In genomic region chr5:121710402-121710801, GRCm38 (mm10) we compare ENCODE assay signal across 8 mouse cellular contexts. TPM values are rescaled to one million over a fixed set of nuclear protein-coding genes. Genes with fewer than 3 reads are reported as not detected.
DNase-seq lines count a peak whose midpoint lies in the region; ATAC-seq and TF ChIP-seq lines count a peak whose summit lies in the region.

No protein-coding gene starts in this region.

- no peak for ATAC-seq in hindbrain, embryonic 14.5 days (ENCODE audit: low FRiP score)
- ATAC-seq in midbrain, embryonic 13.5 days, result no peak
- no peak for ATAC-seq in cerebellum, adult (ENCODE audit: insufficient number of reproducible peaks, low FRiP score, low TSS enrichment)

- 54% methylated on average over 2 of the region's 2 CpGs for WGBS in hindbrain, embryonic 14.5 days
- WGBS in midbrain, embryonic 13.5 days, result 42% methylated on average over 2 of the region's 2 CpGs
- 89% methylated on average over 2 of the region's 2 CpGs for WGBS in thymus, adult 2 months

- TF ChIP-seq CTCF in thymus, adult 2 months (IDR thresholded peaks at IDR 0.05; ENCODE audit: borderline replicate concordance, control insufficient read depth, extremely low read depth, insufficient read depth, low read length, poor library complexity), result no peak

- DNase-seq in kidney, adult 18-20 months, result peak; percentile 34
- DNase-seq in kidney, adult 9 months, result no peak
- peak; percentile 53 for DNase-seq in ZHBTc4 (ENCODE audit: low read depth, low spot score)
- no peak for DNase-seq in hindbrain, embryonic 14.5 days (ENCODE audit: low spot score)
- no peak for DNase-seq in thymus, adult 2 months
- no peak for DNase-seq in urinary bladder, postnatal 10 days (ENCODE audit: low spot score)

- H3K27me3 ChIP-seq in hindbrain, embryonic 14.5 days (ENCODE audit: control insufficient read depth, insufficient read depth, low read length), result no peaks in the 10 kb centered on the region
- H3K27me3 ChIP-seq in midbrain, embryonic 13.5 days, result no peaks in the 10 kb centered on the region
- H3K27me3 ChIP-seq in thymus, adult 2 months (ENCODE audit: control insufficient read depth, insufficient read depth, low read length), result no peaks in the 10 kb centered on the region

- TF ChIP-seq POLR2A in thymus, adult 2 months (IDR thresholded peaks at IDR 0.05; ENCODE audit: control insufficient read depth, extremely low read depth, insufficient read depth, low read length, poor library complexity), result no peak

- peak overlapping the region; percentile 69 for H3K4me2 ChIP-seq in hindbrain, embryonic 14.5 days (replicated peaks)
- H3K4me2 ChIP-seq in midbrain, embryonic 13.5 days (replicated peaks), result peak overlapping the region; percentile 93

- no peaks in the 10 kb centered on the region for H3K36me3 ChIP-seq in hindbrain, embryonic 14.5 days (replicated peaks; ENCODE audit: control insufficient read depth, insufficient read depth)
- no peaks in the 10 kb centered on the region for H3K36me3 ChIP-seq in midbrain, embryonic 13.5 days
- H3K36me3 ChIP-seq in thymus, adult 2 months (ENCODE audit: control insufficient read depth, insufficient read depth, low read length), result no peaks in the 10 kb centered on the region

- no peak overlapping the region for H3K27ac ChIP-seq in hindbrain, embryonic 14.5 days
- no peak overlapping the region for H3K27ac ChIP-seq in midbrain, embryonic 13.5 days
- no peak overlapping the region for H3K27ac ChIP-seq in thymus, adult 2 months (ENCODE audit: control insufficient read depth, insufficient read depth, low read length)

- peaks cover 22% of the 10 kb centered on the region for H3K4me1 ChIP-seq in hindbrain, embryonic 14.5 days (replicated peaks; ENCODE audit: control insufficient read depth, insufficient read depth, low read length)
- H3K4me1 ChIP-seq in midbrain, embryonic 13.5 days (replicated peaks), result peaks cover 30% of the 10 kb centered on the region
- H3K4me1 ChIP-seq in thymus, adult 2 months (replicated peaks; ENCODE audit: control insufficient read depth, insufficient read depth, low read length), result peaks cover 22% of the 10 kb centered on the region

- peak overlapping the region; percentile 100 for H3K4me3 ChIP-seq in hindbrain, embryonic 14.5 days (replicated peaks; ENCODE audit: low read length)
- H3K4me3 ChIP-seq in midbrain, embryonic 13.5 days (replicated peaks), result no peak overlapping the region; the same call in 1 of the 2 replicates
- no peak overlapping the region for H3K4me3 ChIP-seq in thymus, adult 2 months (ENCODE audit: control insufficient read depth, insufficient read depth, low read length)

- H3K9me3 ChIP-seq in hindbrain, embryonic 14.5 days (ENCODE audit: control insufficient read depth, low read length), result no peaks in the 10 kb centered on the region
- no peaks in the 10 kb centered on the region for H3K9me3 ChIP-seq in midbrain, embryonic 13.5 days

- no peak overlapping the region for H3K9ac ChIP-seq in hindbrain, embryonic 14.5 days
- H3K9ac ChIP-seq in midbrain, embryonic 13.5 days (replicated peaks), result no peak overlapping the region

RNA-seq across cellular contexts. Expression of gene Atxn2, which starts 0.7 kb away (rescaled TPM):
- polyA plus RNA-seq in hindbrain, embryonic 14.5 days (2014; fragmentation: Nextera tagmentation; extraction: Ambion mirVana), result 81.6 and 90.5 TPM in 2 replicates
- polyA plus RNA-seq in midbrain, embryonic 13.5 days (2015; fragmentation: Nextera tagmentation; extraction: Ambion mirVana), result 57.6 and 68.1 TPM in 2 replicates
- 205 and 216 TPM in 2 replicates for polyA plus RNA-seq in thymus, adult 2 months (2012; rRNA removed)

RNA-seq across cellular contexts. Expression of gene Brap, which starts 50.0 kb away (rescaled TPM):
- 41.5 and 47.3 TPM in 2 replicates for polyA plus RNA-seq in hindbrain, embryonic 14.5 days (2014; fragmentation: Nextera tagmentation; extraction: Ambion mirVana)
- 42.7 and 44.9 TPM in 2 replicates for polyA plus RNA-seq in midbrain, embryonic 13.5 days (2015; fragmentation: Nextera tagmentation; extraction: Ambion mirVana)
- 38.7 and 46.9 TPM in 2 replicates for polyA plus RNA-seq in thymus, adult 2 months (2012; rRNA removed)

RNA-seq across cellular contexts. Expression of gene Acad10, which starts 50.1 kb away (rescaled TPM):
- polyA plus RNA-seq in hindbrain, embryonic 14.5 days (2014; fragmentation: Nextera tagmentation; extraction: Ambion mirVana), result 1.7 and 2.2 TPM in 2 replicates
- polyA plus RNA-seq in midbrain, embryonic 13.5 days (2015; fragmentation: Nextera tagmentation; extraction: Ambion mirVana), result 1.8 and 2.3 TPM in 2 replicates
- polyA plus RNA-seq in thymus, adult 2 months (2012; rRNA removed), result 7.2 and 8.2 TPM in 2 replicates

Comparison
In these comparisons a context has a peak if more than half of its experiments do, and no peak if none do; other contexts are left out.
1. DNase-seq: peak in kidney, adult 18-20 months (single experiment) and ZHBTc4 (single experiment); none in kidney, adult 9 months (single experiment), hindbrain, embryonic 14.5 days (single experiment), thymus, adult 2 months (single experiment) and urinary bladder, postnatal 10 days (single experiment).